ENCODE assay signal across 14 mouse cellular contexts in genomic region chr2:35595102-35595501, GRCm38 (mm10). TPM values are rescaled to one million over a fixed set of nuclear protein-coding genes. Genes with fewer than 3 reads are reported as not detected.
DNase-seq lines count a peak whose midpoint lies in the region; ATAC-seq and TF ChIP-seq lines count a peak whose summit lies in the region.
"Had no signal": no experiment of that assay in that cellular context is flagged by ENCODE, and none has a peak within 500 bp of the region (broad histone marks: within the 10 kb centered on the region; RNA-seq: fewer than 3 reads in every experiment).

No protein-coding gene starts in this region.

- H3K27ac ChIP-seq in heart, embryonic 13.5 days (replicated peaks), result peak overlapping the region; percentile 91
- H3K27ac ChIP-seq in MEL (ENCODE audit: control insufficient read depth, low read depth, low read length), result no peak overlapping the region
- peak overlapping the region; percentile 72 for H3K27ac ChIP-seq in heart, embryonic 15.5 days
- H3K27ac ChIP-seq: layer of hippocampus, adult 2 months; left cerebral cortex, adult 2 months had no signal

- no peaks in the 10 kb centered on the region for H3K36me3 ChIP-seq in heart, embryonic 13.5 days
- peaks cover 0 to 7% of the 10 kb centered on the region in 2 experiments; a peak in 2 of 4 replicates for H3K36me3 ChIP-seq in MEL (ENCODE audit: control insufficient read depth in 1 of 2, insufficient read depth in 2 of 2, low read length in 2 of 2)
- H3K36me3 ChIP-seq in heart, embryonic 15.5 days, result no peaks in the 10 kb centered on the region

- TF ChIP-seq POLR2A in MEL (IDR thresholded peaks at IDR 0.05; ENCODE audit: control insufficient read depth in 1 of 2, insufficient read depth in 1 of 2, low read depth in 1 of 2, low read length in 2 of 2, poor library complexity in 1 of 2), result no peak

- no peak overlapping the region for H3K4me3 ChIP-seq in heart, embryonic 13.5 days
- no peak overlapping the region for H3K4me3 ChIP-seq in MEL (ENCODE audit: control insufficient read depth in 1 of 2, insufficient read depth in 1 of 2, low read depth in 2 of 2, low read length in 2 of 2)
- H3K4me3 ChIP-seq in heart, embryonic 15.5 days, result no peak overlapping the region
- H3K4me3 ChIP-seq: layer of hippocampus, adult 2 months; left cerebral cortex, adult 2 months had no signal

- H3K9ac ChIP-seq in heart, embryonic 13.5 days, result peak overlapping the region; percentile 42; the same call in 1 of the 2 replicates
- no peak overlapping the region for H3K9ac ChIP-seq in MEL (ENCODE audit: control insufficient read depth, low read depth, low read length, poor library complexity, severe bottlenecking)
- H3K9ac ChIP-seq in heart, embryonic 15.5 days, result no peak overlapping the region; the same call in 1 of the 2 replicates

- H3K9me3 ChIP-seq in heart, embryonic 13.5 days, result no peaks in the 10 kb centered on the region
- H3K9me3 ChIP-seq in MEL (replicated peaks; ENCODE audit: insufficient read depth, low read length), result no peaks in the 10 kb centered on the region
- H3K9me3 ChIP-seq in heart, embryonic 15.5 days (replicated peaks), result no peaks in the 10 kb centered on the region

- 0 out of 2 replicates have a peak, but pooled peaks cover 4% of the 10 kb centered on the region for H3K27me3 ChIP-seq in heart, embryonic 13.5 days (replicated peaks)
- H3K27me3 ChIP-seq in MEL (ENCODE audit: control insufficient read depth in 1 of 2, insufficient read depth in 2 of 2, low read length in 2 of 2), result no peaks in the 10 kb centered on the region
- H3K27me3 ChIP-seq in heart, embryonic 15.5 days, result no peaks in the 10 kb centered on the region
- H3K27me3 ChIP-seq: Patski had no signal

- peak; percentile 66 to 72; a peak in 3 of 4 replicates for TF ChIP-seq EP300 in MEL (IDR thresholded peaks at IDR 0.05; ENCODE audit: low read depth in 1 of 2, low read length in 2 of 2)

- no peak for DNase-seq in heart, postnatal 10 days
- peak; percentile 70 for DNase-seq in MEL (ENCODE audit: low read depth, low spot score)
- peak; percentile 69 for DNase-seq in kidney, postnatal 14 days
- no peak for DNase-seq in adrenal gland, postnatal 14 days
- DNase-seq in left cerebral cortex, adult 8-10 months (ENCODE audit: low spot score in 2 of 2), result no peak
- DNase-seq: cerebellum, adult 8-10 months; midbrain, embryonic 14.5 days; thymus, postnatal 14 days had no signal

- H3K4me2 ChIP-seq in heart, embryonic 13.5 days, result peak overlapping the region; percentile 10; the same call in 1 of the 2 replicates
- no peak overlapping the region for H3K4me2 ChIP-seq in heart, embryonic 15.5 days

- no peaks in the 10 kb centered on the region for H3K79me2 ChIP-seq in MEL (ENCODE audit: control insufficient read depth, insufficient read depth, low read length, poor library complexity)

- TF ChIP-seq CTCF in MEL (IDR thresholded peaks at IDR 0.05 in 2 of 3, conservative IDR thresholded peaks at IDR 0.05 in 1 of 3; ENCODE audit: control insufficient read depth in 1 of 3, insufficient read depth in 1 of 3, low read depth in 2 of 3, low read length in 3 of 3, poor library complexity in 1 of 3, severe bottlenecking in 1 of 3), result no peak

- intact Hi-C loops in heart, postnatal 10 days (cut with DNase I), result loop anchor here (5.0 kb wide), 1 partner anchor 43 kb away; no protein-coding TSS in a partner anchor

- WGBS in heart, embryonic 13.5 days, result 21% methylated on average over 1 of the region's 1 CpGs
- WGBS in heart, embryonic 15.5 days, result 42% methylated on average over 1 of the region's 1 CpGs

- TF ChIP-seq RAD21 in MEL (IDR thresholded peaks at IDR 0.05; ENCODE audit: low read depth, low read length), result no peak

- ATAC-seq in heart, embryonic 13.5 days (ENCODE audit: extremely low read depth, insufficient number of reproducible peaks, low FRiP score, low TSS enrichment), result no peak
- ATAC-seq in heart, embryonic 15.5 days (replicated peaks; ENCODE audit: insufficient number of reproducible peaks, insufficient read depth, low FRiP score, low read depth), result 0 out of 2 replicates have a peak, but pooled peaks have one; percentile 11
- ATAC-seq: hindbrain, embryonic 16.5 days; Patski had no signal

- H3K4me1 ChIP-seq in heart, embryonic 13.5 days, result peaks cover 96% of the 10 kb centered on the region
- peaks cover 6 to 13% of the 10 kb centered on the region in 2 experiments for H3K4me1 ChIP-seq in MEL (ENCODE audit: control insufficient read depth in 1 of 2, insufficient read depth in 2 of 2, low read length in 2 of 2)
- H3K4me1 ChIP-seq in heart, embryonic 15.5 days (replicated peaks), result peaks cover 88% of the 10 kb centered on the region

TF ChIP-seq in MEL, 35 proteins besides CTCF, POLR2A, EP300 and RAD21:
- TF ChIP-seq MAZ (IDR thresholded peaks at IDR 0.05; ENCODE audit: low read depth, low read length) (no peak), BHLHE40 (IDR thresholded peaks at IDR 0.05; ENCODE audit: borderline replicate concordance, low read depth, low read length) (peak; percentile 64; the same call in 1 of the 2 replicates), ZC3H11A (IDR thresholded peaks at IDR 0.05; ENCODE audit: low read depth, low read length) (no peak), ETS1 (IDR thresholded peaks at IDR 0.05; ENCODE audit: low read depth, low read length) (peak; percentile 63; the same call in 1 of the 2 replicates), ELF1 (IDR thresholded peaks at IDR 0.05; ENCODE audit: low read depth, low read length) (0 out of 2 replicates have a peak, but pooled peaks have one; percentile 32), SMC3 (IDR thresholded peaks at IDR 0.05; ENCODE audit: low read depth, low read length) (no peak), TCF12 (IDR thresholded peaks at IDR 0.05; ENCODE audit: low read depth, low read length) (0 out of 2 replicates have a peak, but pooled peaks have one; percentile 30), ZKSCAN1 (IDR thresholded peaks at IDR 0.05; ENCODE audit: low read depth, low read length) (no peak), MYB (IDR thresholded peaks at IDR 0.05; ENCODE audit: low read depth, low read length) (0 out of 2 replicates have a peak, but pooled peaks have one; percentile 50), MYC (IDR thresholded peaks at IDR 0.05; ENCODE audit: low read depth, low read length) (no peak), CHD2 (IDR thresholded peaks at IDR 0.05; ENCODE audit: low read length) (no peak)

RNA-seq across cellular contexts. Expression of gene Dab2ip, which starts 37.0 kb away (rescaled TPM):
- polyA plus RNA-seq in heart, embryonic 13.5 days (2015; fragmentation: Nextera tagmentation; extraction: Ambion mirVana), result 40.0 and 48.9 TPM in 2 replicates
- 10 to 100 TPM; 55.7 to 64.7 TPM for total RNA-seq in heart, postnatal 10 days (2021)
- total RNA-seq in MEL (2012; rRNA removed), result 2.5 and 4.0 TPM in 2 replicates
- 1 to 10 TPM in 1 of 2 experiments, not detected in 1; 9.9 TPM for polyA plus RNA-seq in MEL (2012; ENCODE audit: insufficient read depth in 1 of 2, insufficient read length in 2 of 2, low read depth in 1 of 2, low replicate concordance in 2 of 2, missing spikeins in 1 of 2)
- 44.0 and 46.9 TPM in 2 replicates for polyA plus RNA-seq in heart, embryonic 15.5 days (2015; fragmentation: Nextera tagmentation; extraction: Ambion mirVana)
- 69.6 and 73.3 TPM in 2 replicates for total RNA-seq in adrenal gland, postnatal 14 days (2021)
- total RNA-seq in left cerebral cortex, adult 8-10 months (2022), result 100 to 1,000 TPM; 108 to 124 (median 115) TPM

Comparison
In these comparisons a context has a peak if more than half of its experiments do, and no peak if none do; other contexts are left out.
1. DNase-seq: peak in MEL (single experiment) and kidney, postnatal 14 days (single experiment); none in heart, postnatal 10 days (0 of 2), adrenal gland, postnatal 14 days (single experiment) and left cerebral cortex, adult 8-10 months (0 of 2).
2. RNA of gene Dab2ip, which starts 37.0 kb away (total RNA-seq): 108 to 124 TPM in left cerebral cortex, adult 8-10 months, 69.6 to 73.3 TPM in adrenal gland, postnatal 14 days and 55.7 to 64.7 TPM in heart, postnatal 10 days; 2.5 to 4.0 TPM in MEL; every median in the first group is over 10 times any median in the second.